Mouse (Mus musculus): Measurements from ENCODE around the gene Tax1bp3. TPM values are rescaled to one million over a fixed set of nuclear protein-coding genes. Genes with fewer than 3 reads are reported as not detected.

Gene Tax1bp3
- polyA plus RNA-seq (2012) = 6.4 and 8.2 TPM in 2 replicates

DNA sequence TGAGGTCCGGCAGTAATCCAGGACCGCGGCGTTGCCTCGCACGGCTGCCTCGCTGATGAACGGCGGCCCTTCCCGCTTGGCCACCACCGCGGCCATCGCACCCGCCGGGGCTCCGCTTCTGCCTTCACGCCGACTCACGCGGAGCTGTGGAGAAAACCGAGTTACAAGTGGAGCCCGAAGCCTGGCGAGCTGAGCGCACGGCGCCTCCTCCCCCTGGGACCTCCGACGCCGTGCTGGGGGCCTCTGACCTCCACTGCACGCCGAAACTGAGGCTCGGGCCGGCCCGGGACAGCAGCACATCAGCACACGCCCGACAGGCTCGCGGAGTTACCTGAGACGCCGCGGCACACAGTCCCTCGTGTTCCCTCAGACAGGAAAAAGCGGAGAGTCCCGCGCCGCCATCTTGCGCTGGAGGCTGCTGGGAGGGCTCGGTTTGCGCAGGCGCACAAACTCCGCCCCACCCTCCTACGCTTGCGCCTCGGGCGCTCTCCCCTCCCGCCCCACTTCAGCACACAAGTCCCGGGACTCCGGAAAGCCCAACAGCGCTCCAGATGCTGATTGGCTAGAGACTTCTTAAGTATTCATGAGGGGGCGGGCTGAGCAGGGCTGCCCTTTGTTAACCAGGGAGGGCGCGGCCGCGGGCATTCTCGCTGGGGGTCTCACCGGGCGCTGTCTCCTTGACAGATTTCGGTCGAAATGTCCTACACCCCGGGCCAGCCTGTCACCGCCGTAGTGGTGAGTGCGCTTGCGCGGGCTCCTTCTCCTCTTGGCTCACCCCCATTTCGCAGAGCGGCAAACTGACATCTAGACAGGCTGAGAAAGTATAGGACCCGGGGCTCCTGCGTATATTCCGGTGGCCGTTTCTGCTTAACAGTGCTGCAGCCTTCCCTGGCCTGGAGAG, at the start of gene Tax1bp3, which contains the start of gene Emc6:
TSS of gene Tax1bp3 (plus strand) at position 476 of the 901 bp plus-strand sequence.
TSS of gene Emc6 (minus strand) at position 430 of the 901 bp plus-strand sequence.

GRCm38 (mm10) chr11:73137591-73138501, 39.0 kb upstream of the Tax1bp3 start, which contains the start of gene Haspin:
TSS of gene Haspin (minus strand) at chr11:73138294.

DNA sequence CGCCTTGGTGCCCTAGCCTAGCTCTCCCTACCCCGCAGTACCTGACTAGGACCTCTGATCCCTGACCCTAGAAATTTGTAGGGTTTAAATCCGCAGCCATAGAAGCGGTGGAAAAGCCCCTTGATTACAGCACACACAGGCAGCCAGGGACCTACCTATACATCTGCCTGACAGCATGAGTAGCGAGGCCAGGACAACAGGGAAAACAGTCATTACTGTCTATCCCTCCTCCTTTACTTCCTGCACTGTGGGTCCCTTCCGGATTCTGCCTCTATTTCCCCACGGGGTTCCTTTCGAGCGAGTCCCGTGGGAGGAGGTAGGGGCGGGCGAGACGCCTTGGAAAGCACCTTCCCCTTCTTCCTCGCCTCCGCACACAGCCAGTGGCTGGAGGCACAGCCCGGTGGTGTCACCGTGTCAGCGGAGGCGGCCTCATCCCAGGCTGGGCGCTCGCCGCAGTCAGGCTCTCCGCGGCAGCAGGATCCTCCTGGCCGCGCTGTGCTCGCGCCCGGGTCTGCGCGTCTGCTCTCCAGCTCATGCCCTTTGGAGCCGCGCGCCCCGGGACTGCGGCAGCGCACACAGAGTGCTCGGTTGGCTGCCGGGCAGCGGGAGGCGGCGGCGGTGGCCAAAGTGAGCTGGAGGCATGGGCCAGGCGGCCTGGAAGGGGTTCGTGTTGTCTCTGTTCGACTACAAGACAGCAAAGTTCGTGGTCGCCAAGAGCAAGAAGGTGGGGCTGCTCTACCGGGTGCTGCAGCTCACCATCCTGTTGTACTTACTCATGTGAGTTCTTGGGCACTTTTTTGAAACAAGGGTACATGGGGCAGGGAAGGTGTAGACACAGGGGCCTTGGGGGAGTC, 16.7 kb upstream of the Tax1bp3 start, which contains the start of gene P2rx5:
TSS of gene P2rx5 (plus strand) at position 465 of the 854 bp plus-strand sequence.

DNA sequence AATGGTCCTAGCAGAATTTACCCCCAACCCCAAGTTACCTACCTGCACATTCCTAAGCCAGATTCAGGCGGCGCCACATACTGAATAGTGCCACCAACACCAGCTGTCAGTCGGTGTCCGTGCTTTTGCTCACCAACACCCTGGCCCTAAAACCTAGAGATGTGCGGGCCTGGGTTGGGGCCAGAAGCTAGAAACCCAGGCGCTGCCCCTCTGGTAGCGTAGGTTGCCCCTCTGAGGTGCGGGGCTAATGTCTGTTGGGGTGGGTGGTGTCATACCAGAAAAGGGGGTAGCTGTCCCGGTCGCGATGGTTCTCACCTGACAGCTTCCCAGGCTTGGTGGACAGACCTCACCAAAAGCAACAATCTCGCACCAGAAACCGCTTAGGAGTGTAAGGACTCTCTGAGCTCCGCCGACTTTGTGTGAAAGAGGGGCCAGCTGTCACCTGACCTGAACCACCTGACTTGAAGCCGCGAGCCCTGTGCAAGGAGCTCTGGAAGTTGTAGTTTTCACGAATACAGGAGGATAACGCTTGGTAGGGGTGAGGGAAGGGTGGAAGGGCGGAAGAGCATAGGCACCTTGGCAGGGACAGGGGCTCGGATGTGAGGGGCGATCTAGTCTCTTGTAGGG, 21.8 kb downstream of the Tax1bp3 start, which contains the start of gene Ctns:
TSS of gene Ctns (minus strand) at position 440 of the 627 bp plus-strand sequence.

GRCm38 (mm10) chr11:73199230-73199712, 22.4 kb downstream of the Tax1bp3 start, which contains the start of gene Shpk:
TSS of gene Shpk (plus strand) at chr11:73199460.

Other genes with a start within 250 kb of the Tax1bp3 start
- 124 and 141 TPM in 2 replicates for gene Atp2a3, start 215.9 kb upstream of the Tax1bp3 start, polyA plus RNA-seq (2012)
- gene P2rx1, start 178.0 kb upstream of the Tax1bp3 start, polyA plus RNA-seq (2012) = 15.7 and 18.7 TPM in 2 replicates
- gene Camkk1, start 158.1 kb upstream of the Tax1bp3 start, polyA plus RNA-seq (2012) = 1.5 and 2.8 TPM in 2 replicates
- gene Ncbp3, start 129.3 kb upstream of the Tax1bp3 start, polyA plus RNA-seq (2012) = 7.0 and 8.2 TPM in 2 replicates
- gene Itgae, start 86.5 kb upstream of the Tax1bp3 start, polyA plus RNA-seq (2012) = 0.05 and 0.09 TPM in 2 replicates
- gene Haspin, start 38.8 kb upstream of the Tax1bp3 start, polyA plus RNA-seq (2012) = 6.9 and 12.1 TPM in 2 replicates
- not detected in 2 replicates for gene P2rx5, start 16.7 kb upstream of the Tax1bp3 start, polyA plus RNA-seq (2012)
- gene Emc6, start within 50 bp of the Tax1bp3 start, polyA plus RNA-seq (2012) = 156 and 168 TPM in 2 replicates
- gene Ctns, start 22.0 kb downstream of the Tax1bp3 start, polyA plus RNA-seq (2012) = 5.6 and 6.5 TPM in 2 replicates
- 1.2 and 1.3 TPM in 2 replicates for gene Shpk, start 22.4 kb downstream of the Tax1bp3 start, polyA plus RNA-seq (2012)
- gene Trpv1, start 57.2 kb downstream of the Tax1bp3 start, polyA plus RNA-seq (2012) = not detected in 2 replicates
- not detected in 2 replicates for gene Trpv3, start 90.3 kb downstream of the Tax1bp3 start, polyA plus RNA-seq (2012)
- gene Aspa, start 152.5 kb downstream of the Tax1bp3 start, polyA plus RNA-seq (2012) = 0.01 TPM in 1 of 2 replicates, not detected in the other
- not detected in 2 replicates for gene Gm49340, start 152.7 kb downstream of the Tax1bp3 start, polyA plus RNA-seq (2012)
- not detected in 2 replicates for gene Spata22, start 152.7 kb downstream of the Tax1bp3 start, polyA plus RNA-seq (2012)
- not detected in 2 replicates for gene Olfr20, start 173.7 kb downstream of the Tax1bp3 start, polyA plus RNA-seq (2012)
- not detected in 2 replicates for gene Olfr376, start 194.2 kb downstream of the Tax1bp3 start, polyA plus RNA-seq (2012)
- 0.01 TPM in 1 of 2 replicates, not detected in the other for gene Olfr1, start 222.5 kb downstream of the Tax1bp3 start, polyA plus RNA-seq (2012)